Mouse (Mus musculus) right cerebral cortex, adult 2 months (tissue): ENCODE data around the gene Vmo1.
"Not testable (repeated sequence)": the region's sequence is repeated elsewhere in the genome, so short reads cannot be mapped to it uniquely, and the experiment has no call there.

Source experiments
- DNase-seq, 2 experiments: peaks; one replicate each; pipeline ENCODE4 v3.0.0; 2021 to 2022; ENCODE audit warnings: low spot score in 2 of 2

Gene Vmo1

GRCm38 (mm10) chr11:70514288-70514687 lies at the start of gene Vmo1:
Vmo1 (minus strand) TSS chr11:70514616.
- no peak for DNase-seq

GRCm38 (mm10) chr11:70563470-70564275 lies 49.3 kb upstream of the Vmo1 start:
- peak in 1 of 2 experiments; percentile 56 for DNase-seq

GRCm38 (mm10) chr11:70562995-70563469 lies 48.6 kb upstream of the Vmo1 start:
- DNase-seq: no peak

GRCm38 (mm10) chr11:70562287-70562994 lies 48.0 kb upstream of the Vmo1 start, which contains the start of gene Mink1:
Mink1 (plus strand) TSS chr11:70562881.
- DNase-seq: peak; percentile 88 to 90

- DNase-seq: no peak
Measured at GRCm38 (mm10) chr11:70561937-70562286, 47.5 kb upstream of the Vmo1 start.

GRCm38 (mm10) chr11:70557545-70557944 lies 43.1 kb upstream of the Vmo1 start:
- DNase-seq: no peak

GRCm38 (mm10) chr11:70553940-70554339 lies 39.5 kb upstream of the Vmo1 start:
- no peak for DNase-seq

- DNase-seq: no peak
Measured at GRCm38 (mm10) chr11:70551526-70551925, 37.1 kb upstream of the Vmo1 start.

GRCm38 (mm10) chr11:70544496-70544895 lies 30.1 kb upstream of the Vmo1 start:
- DNase-seq: no peak

GRCm38 (mm10) chr11:70541415-70541814 lies 27.0 kb upstream of the Vmo1 start:
- DNase-seq: no peak

GRCm38 (mm10) chr11:70540928-70541327 lies 26.5 kb upstream of the Vmo1 start:
- DNase-seq: no peak

GRCm38 (mm10) chr11:70539877-70540587 lies 25.6 kb upstream of the Vmo1 start, which contains the start of gene Pld2:
Pld2 (plus strand) TSS chr11:70540064.
- peak; percentile 67 to 80 for DNase-seq

GRCm38 (mm10) chr11:70539423-70539822 lies 25.0 kb upstream of the Vmo1 start:
- no peak for DNase-seq

- DNase-seq: no peak
Measured at GRCm38 (mm10) chr11:70532839-70533238, 18.4 kb upstream of the Vmo1 start, which contains the start of gene Gm40193. Gm40193 (minus strand) TSS chr11:70532939.

- not testable (repeated sequence) for DNase-seq
Measured at GRCm38 (mm10) chr11:70531065-70531464, 16.6 kb upstream of the Vmo1 start.

GRCm38 (mm10) chr11:70528610-70529009 lies 14.2 kb upstream of the Vmo1 start:
- DNase-seq: no peak

- DNase-seq: no peak
Measured at GRCm38 (mm10) chr11:70526211-70526610, 11.8 kb upstream of the Vmo1 start.

- DNase-seq: no peak
Measured at GRCm38 (mm10) chr11:70525726-70526125, 11.3 kb upstream of the Vmo1 start.

GRCm38 (mm10) chr11:70525184-70525678 lies 10.8 kb upstream of the Vmo1 start, which contains the start of gene Psmb6:
Psmb6 (plus strand) TSS chr11:70525367.
- DNase-seq: peak; percentile 95

GRCm38 (mm10) chr11:70524782-70525181 lies 10.4 kb upstream of the Vmo1 start:
- DNase-seq: no peak

- not testable (repeated sequence) for DNase-seq
Measured at GRCm38 (mm10) chr11:70523306-70523989, 9.0 kb upstream of the Vmo1 start.
